Mouse (Mus musculus): ENCODE results near the gene Gm26602. TPM values are rescaled to one million over a fixed set of nuclear protein-coding genes. Genes with fewer than 3 reads are reported as not detected.
A peak's percentile ranks its signal among the peaks of the same experiment; 100 is the strongest.

The Gm26602 gene
- total RNA-seq (2021) = not detected
- long read RNA-seq, experiment 1 = 0 reads
- long read RNA-seq, experiment 2 = 0 reads

DNA sequence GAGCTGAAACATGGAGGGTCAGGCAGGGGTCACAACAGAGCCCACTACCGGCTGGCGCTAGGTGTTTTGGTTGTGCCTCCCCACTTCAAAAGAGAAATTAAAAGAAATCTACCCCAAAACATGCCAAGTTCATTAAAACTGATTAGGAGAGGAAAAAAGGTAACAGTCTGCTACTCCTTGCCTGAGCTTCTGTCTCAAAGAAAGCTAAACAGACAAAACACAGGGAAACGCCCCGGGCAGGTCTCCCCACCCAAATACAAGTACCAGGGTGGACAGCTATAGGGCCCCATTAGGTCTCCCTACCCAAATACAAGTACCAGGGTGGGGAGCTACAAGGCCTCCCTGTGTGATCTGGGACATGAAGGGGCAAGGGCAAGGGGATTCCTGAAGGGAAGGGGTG, at the start of gene Gm26602:
TSS of gene Gm26602 (plus strand) at position 301 of the 400 bp plus-strand sequence.
- Histone ChIP-seq H3K27ac (peak within 1 kb of the TSS; percentile 100), H3K4me3 (no peak within 1 kb of the TSS)
- no peak for DNase-seq (ENCODE audit: low spot score in 2 of 2)
- TF ChIP-seq CTCF (conservative IDR thresholded peaks at IDR 0.05) = no peak

DNA sequence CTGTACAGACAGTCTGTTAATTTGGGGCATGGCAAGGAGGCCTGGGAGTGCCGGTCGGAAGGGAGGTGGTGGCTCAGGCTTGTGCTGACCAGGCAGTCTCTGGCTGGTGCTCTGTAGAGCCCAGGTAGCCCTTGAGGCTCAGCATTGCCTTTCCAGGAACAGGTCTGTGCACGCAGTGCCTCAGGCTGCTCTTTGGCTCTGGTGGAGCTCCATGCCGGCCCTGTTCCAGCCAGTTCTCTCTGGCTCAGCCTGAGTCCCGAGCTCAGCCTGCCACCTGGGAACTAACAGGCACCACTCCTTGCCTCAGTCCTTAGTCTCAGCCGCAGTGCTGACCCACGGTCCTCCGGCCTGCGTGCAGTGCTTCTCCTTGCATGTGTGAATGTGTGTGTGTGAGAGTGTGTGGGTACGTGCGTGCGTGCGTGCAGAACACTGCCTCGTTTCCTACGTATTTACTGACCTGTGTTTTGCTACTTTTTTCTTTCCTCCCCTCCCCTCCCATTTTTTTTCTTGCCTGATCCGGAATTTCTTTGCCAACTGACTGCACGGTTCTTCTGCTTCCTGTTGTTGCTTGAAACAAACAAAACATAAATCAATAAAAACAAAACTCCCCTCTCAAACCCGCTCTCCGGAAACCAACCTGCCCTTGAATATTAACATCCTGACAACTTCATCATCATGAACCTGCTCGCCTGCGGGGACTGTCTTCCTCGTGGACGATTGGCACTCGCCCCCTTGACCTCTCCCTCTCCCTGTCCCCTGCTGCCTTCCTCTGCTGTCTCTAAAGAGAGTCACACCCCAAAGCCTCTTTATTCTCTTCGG, 49.2 kb upstream of the Gm26602 start:
- TF ChIP-seq CTCF (conservative IDR thresholded peaks at IDR 0.05) = no peak
- DNase-seq (ENCODE audit: low spot score in 2 of 2) = no peak
- H3K27ac ChIP-seq = no peak overlapping the region

DNA sequence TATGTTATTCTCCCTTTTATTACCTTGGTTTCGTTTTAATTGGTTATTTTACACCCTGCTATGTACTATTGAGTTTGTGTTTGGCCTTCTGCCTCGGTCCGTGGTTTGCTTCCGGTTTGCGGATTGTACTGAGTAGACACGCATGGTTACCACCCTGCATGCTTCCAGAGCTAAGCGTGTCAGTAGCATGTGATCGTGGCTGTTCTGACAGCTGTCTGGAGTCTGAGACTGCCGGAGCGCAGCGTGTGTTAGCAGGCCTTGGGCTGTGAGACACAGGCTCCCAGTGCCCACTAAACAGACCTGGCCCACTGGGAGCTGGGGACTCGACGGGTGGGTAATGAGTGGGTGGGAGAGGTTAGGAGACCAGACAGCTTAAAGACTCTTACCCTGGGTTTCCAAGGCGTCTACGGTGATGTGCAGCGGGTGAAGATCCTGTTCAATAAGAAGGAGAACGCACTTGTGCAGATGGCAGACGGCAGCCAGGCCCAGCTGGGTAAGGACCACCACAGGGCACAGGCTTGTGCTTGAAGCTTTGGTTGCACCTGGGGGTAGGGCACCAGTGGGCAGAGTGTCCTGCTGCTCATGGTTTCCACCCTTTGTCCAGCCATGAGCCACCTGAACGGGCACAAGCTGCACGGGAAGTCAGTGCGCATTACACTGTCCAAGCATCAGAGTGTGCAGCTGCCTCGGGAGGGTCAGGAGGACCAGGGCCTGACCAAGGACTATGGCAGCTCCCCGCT, 48.4 kb upstream of the Gm26602 start:
- Histone ChIP-seq H3K4me3 (no peak overlapping the region), H3K27ac (no peak overlapping the region)
- TF ChIP-seq CTCF (conservative IDR thresholded peaks at IDR 0.05) = no peak
- no peak for DNase-seq (ENCODE audit: low spot score in 2 of 2)

More for the DNA sequence above, 49.2 kb upstream of the Gm26602 start:
- no peak overlapping the region for H3K4me3 ChIP-seq

DNA sequence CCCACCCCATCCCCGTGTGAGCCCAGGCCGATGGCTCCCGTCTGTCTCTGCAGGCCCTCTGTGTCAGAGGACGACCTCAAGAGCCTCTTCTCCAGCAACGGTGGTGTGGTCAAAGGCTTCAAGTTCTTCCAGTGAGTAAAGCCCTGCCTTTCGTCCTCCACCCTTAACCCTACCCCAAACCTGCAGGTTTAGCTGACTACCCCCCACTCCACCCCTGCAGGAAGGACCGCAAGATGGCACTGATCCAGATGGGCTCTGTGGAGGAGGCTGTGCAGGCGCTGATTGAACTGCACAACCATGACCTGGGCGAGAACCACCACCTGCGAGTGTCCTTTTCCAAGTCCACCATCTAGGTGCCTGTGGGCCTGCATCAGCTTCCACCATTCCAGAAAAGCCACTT, 47.7 kb upstream of the Gm26602 start:
- TF ChIP-seq CTCF (conservative IDR thresholded peaks at IDR 0.05) = no peak
- no peak overlapping the region for H3K27ac ChIP-seq
- no peak for DNase-seq (ENCODE audit: low spot score in 2 of 2)
- no peak overlapping the region for H3K4me3 ChIP-seq

DNA sequence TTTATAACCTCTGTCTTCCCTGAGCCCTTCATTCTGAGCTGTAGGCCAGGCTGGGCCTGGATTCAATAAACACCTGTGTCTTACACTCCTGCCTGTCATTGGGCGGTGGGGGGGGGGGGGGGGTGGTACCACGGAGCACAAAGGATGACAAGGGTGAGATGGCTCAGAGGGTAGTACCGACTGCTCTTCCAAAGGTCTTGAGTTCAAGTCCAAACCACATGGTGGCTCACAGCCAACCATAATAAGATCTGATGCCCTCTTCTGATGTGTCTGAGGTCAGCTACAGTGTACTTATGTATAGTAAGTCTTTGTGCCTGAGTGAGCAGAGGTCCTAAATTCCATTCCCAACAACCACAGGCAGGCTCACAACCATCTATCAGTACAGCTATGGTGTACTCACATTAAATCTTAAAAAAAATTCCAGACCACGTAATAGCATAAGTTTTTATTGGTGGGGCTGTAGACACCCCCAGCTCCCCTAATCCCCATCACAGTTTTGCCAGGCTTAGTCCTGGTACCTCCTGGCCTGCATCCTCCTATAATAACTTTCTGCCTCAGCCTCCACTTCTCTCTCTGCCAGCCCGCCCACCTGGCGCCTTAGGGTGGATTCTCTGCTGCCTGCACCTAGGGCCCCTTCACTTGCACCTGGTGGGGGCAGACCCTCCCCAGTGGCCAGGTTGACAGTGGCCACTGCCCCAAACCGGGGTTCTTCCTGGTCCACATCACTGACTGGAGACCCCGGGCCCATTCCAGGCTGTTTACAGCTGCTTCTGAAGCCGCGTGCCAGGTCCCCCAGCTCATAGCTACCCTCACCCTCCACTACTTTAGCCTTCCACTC, 46.1 kb upstream of the Gm26602 start:
- Histone ChIP-seq H3K27ac (no peak overlapping the region), H3K4me3 (no peak overlapping the region)
- TF ChIP-seq CTCF (conservative IDR thresholded peaks at IDR 0.05) = no peak
- no peak for DNase-seq (ENCODE audit: low spot score in 2 of 2)

DNA sequence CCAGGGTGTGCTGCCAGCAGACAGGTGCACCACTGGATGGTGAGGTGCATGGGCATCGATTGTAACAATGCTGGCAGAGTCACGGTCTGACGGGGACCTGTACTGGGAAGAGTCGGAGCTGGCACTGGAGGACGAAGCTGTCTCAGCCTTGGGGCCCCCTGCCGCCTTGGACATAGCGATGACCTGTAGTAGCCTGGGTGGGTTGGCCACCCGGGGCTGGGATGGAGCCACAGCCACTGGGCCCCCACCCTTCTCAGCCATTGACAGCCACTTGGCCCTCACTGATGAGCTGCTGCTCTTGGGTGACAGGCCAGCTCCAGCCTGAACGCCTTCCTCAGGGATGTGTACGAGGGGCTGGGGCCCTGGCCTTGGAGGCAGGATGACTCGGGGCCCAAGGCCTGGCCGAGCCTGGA, 45.5 kb upstream of the Gm26602 start:
- Histone ChIP-seq H3K27ac (no peak overlapping the region), H3K4me3 (no peak overlapping the region)
- DNase-seq (ENCODE audit: low spot score in 2 of 2) = no peak
- TF ChIP-seq CTCF (conservative IDR thresholded peaks at IDR 0.05) = no peak

DNA sequence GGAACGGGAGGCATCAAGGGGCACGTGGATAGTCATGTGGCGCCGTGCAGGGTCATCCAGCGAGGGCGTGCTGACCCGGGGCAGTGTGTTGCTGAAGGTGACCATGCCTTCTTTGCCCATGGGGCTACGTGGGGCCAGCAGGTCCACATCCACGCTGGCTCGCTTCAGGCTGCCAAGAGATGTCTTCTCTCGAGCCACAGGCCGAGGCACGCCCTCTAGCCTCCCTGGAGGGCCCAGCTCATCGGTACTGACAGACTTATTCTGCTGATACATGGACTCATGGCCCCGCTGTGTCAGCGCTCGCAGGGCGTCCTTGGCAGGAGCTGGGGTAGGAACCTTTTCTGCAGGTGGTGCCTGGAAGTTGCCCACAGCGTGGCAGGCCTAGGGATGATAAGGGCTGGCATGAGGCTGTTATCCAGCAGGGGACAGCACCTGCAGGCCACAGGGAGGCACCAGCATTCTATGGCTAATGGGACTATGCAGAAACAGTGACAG, 44.8 kb upstream of the Gm26602 start:
- TF ChIP-seq CTCF (conservative IDR thresholded peaks at IDR 0.05) = peak; percentile 54
- no peak for DNase-seq (ENCODE audit: low spot score in 2 of 2)
- Histone ChIP-seq H3K4me3 (no peak overlapping the region), H3K27ac (no peak overlapping the region)

DNA sequence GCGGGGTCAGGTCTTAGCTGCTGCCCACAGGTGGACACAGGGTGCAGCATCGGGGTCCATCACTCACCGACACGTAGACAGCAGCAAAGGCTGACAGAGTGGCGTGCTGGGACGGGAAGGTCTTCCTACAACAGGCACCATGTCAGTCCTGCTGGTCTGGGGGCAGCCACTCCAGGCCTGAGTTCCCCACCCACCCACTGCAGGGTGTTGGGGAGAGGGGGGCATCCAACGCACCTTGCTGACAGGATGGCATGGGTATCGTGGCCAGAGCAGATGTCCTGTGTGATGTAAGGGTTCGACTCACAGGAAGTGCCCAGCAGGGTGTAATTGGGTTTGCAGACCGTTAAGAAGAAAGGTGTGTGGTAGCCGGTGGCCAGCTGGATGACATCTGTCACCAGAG, 44.1 kb upstream of the Gm26602 start:
- Histone ChIP-seq H3K4me3 (no peak overlapping the region), H3K27ac (no peak overlapping the region)
- no peak for TF ChIP-seq CTCF (conservative IDR thresholded peaks at IDR 0.05)
- DNase-seq (ENCODE audit: low spot score in 2 of 2) = no peak

DNA sequence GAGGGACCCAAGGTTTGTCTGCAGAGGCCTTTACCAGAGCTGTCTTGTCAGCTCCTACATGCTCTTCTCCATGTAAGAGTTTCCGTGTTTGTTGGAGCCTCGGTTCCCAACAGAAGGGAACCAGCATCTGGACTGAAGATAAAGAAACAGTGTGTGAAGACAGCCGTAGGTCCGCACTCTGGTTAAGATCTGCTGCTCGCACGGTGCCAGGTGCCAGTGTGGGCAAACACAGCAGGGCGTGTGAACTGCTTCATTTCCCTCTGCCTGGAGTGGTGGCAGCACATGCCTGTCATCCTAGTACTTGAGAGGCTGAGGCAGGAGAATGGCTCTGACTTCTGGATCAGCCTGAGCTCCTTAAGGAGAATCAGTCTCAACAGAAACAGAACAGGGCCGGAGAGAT, 38.8 kb upstream of the Gm26602 start:
- DNase-seq (ENCODE audit: low spot score in 2 of 2) = no peak
- Histone ChIP-seq H3K4me3 (no peak overlapping the region), H3K27ac (no peak overlapping the region)
- TF ChIP-seq CTCF (conservative IDR thresholded peaks at IDR 0.05) = no peak

DNA sequence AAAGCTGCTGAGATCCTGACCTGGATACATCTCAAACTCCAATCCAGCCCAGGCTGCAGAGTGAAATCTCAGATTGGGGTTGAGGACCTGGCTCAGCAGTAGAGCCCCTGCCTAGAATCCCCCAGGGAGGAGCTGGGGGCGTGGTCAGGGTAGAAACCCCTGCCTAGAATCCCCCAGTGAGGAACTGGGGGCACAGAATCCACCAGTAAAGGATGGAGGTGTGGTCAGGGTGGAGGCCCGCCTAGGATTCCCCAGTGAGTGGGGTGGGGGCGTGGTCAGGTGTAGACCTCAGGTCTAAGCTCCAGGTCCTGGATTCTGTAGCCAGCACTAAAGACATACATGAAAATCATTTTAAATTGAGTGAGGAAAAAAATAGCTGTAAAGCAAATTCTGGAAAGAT, 37.8 kb upstream of the Gm26602 start:
- no peak for DNase-seq (ENCODE audit: low spot score in 2 of 2)
- Histone ChIP-seq H3K4me3 (peak overlapping the region; percentile 69; the same call in 1 of the 2 replicates), H3K27ac (no peak overlapping the region; the same call in 1 of the 2 replicates)
- TF ChIP-seq CTCF (conservative IDR thresholded peaks at IDR 0.05) = no peak

DNA sequence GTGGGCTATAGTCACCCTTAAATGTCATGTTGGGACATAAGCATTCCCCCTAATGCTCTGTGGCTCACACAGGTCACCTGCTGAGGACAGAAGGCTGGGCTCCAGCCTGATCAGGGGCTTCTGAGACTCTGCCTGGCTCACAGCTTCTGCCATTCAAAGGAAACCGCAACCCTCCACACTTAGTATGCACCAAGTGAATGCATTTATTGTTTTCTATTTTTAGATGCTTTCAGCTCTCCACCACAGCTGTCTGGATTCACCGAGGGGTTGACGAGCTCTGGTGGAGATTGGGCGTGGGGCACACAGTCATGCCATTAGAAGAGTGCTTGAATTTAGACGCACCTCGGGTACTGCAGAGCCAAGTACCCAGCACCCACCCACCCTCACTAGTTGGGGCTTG, 37.3 kb upstream of the Gm26602 start:
- no peak for TF ChIP-seq CTCF (conservative IDR thresholded peaks at IDR 0.05)
- H3K27ac ChIP-seq = no peak overlapping the region; the same call in 1 of the 2 replicates
- no peak for DNase-seq (ENCODE audit: low spot score in 2 of 2)
- H3K4me3 ChIP-seq = peak overlapping the region; percentile 69; the same call in 1 of the 2 replicates

DNA sequence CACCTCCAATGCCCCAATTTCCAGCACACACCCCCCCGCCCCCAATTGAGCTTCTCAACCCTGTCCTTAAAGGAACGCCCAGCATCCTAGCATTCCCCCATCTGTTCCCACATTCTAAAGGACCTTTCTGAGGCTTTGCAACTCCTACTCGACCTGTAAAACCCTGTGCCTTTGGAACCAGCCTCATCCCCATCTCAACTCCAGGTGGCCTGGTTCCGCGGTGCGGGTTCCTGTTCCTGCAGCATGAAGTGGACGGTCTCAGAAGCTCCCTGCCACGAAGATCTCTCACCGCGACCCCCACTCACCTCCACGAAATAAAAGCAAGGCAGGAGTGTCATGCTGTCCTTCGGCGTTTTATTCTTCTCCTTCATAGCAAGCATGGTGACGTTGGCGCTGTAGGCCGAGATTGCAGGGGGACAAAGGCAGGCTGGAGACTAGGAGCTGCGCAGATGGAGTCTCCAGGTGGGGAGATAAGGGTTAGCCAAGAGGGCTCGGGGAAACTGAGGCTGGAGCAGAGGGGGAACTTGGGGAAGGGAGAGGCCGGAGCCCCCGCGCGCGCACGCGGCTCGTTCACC, 36.9 kb upstream of the Gm26602 start:
- no peak for TF ChIP-seq CTCF (conservative IDR thresholded peaks at IDR 0.05)
- peak overlapping the region; percentile 85 for H3K27ac ChIP-seq
- H3K4me3 ChIP-seq = peak overlapping the region; percentile 69
- DNase-seq (ENCODE audit: low spot score in 2 of 2) = no peak
